Mouse (Mus musculus) liver, adult (tissue): ENCODE measurements around the gene Emx1.

Source experiments
- GATA4 ChIP-seq: IDR thresholded peaks from 2 replicates; pipeline ENCODE4 v1.6.1; 2014; ENCODE audit warnings: mild to moderate bottlenecking, low read length; ENCODE audit not compliant: insufficient replicate concordance

The Emx1 gene

GRCm38 (mm10) chr6:85187340-85188211 is at the start of gene Emx1:
Gene Emx1 (plus strand): TSS chr6:85187438.
- TF ChIP-seq GATA4 = no peak

DNA sequence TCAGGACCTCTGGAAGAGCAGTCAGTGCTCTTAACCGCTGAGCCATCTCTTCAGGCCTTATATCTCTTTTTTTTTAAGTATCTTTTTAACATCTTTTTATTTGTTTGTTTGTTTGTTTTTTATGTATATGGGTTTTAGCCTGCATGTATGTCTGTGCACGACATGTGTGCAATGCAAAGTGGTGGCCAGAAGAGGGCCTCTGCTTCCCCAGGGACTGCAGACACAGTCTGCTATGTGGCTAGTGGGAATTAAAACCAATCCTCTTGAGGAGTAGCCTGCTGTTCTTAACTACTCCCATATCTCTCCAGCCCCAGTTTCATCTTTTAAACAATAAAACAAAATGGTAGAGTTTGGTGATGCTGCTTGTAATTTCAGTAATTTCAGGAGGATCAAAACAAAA is 47.7 kb upstream of the Emx1 start:
- no peak for TF ChIP-seq GATA4

GRCm38 (mm10) chr6:85144466-85144865 is 42.8 kb upstream of the Emx1 start:
- no peak for TF ChIP-seq GATA4

DNA sequence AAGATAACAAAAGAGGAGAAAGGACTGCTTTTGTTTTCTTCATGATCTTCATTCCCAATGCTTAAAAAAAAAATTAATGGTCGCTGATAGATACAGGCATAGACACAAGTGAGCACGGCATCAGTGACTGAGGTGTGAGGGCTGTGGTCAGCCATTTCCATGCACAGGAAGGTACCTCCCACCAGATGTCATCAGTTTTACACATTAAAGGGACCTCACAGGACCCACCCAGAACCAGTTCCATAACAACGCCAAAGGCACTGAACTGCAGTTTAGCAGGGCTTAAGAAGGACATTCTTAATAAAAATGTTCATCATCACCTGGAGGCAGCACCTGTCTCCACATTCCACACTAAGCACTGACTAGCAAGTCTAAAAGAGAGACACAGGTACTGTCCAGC is 39.6 kb upstream of the Emx1 start:
- TF ChIP-seq GATA4 = no peak

DNA sequence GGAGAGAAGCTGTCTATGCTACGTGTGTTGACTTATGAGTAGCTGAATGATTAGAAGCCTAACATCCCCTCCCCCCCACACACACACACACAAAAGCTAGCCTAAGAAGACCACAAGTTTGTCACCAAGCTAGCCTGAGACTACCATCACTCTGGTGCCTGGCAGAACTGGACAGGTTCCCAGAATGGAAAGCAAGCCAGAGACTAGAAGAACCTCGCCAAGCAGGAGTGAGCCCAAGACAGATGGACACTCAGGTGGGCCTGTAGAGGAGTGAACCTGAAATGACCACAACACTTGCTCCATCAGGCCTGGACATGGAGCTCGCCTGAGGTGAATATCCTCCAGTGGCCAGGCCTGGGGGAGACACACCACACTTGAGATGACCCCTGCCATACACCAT is 36.9 kb upstream of the Emx1 start:
- TF ChIP-seq GATA4 = no peak

DNA sequence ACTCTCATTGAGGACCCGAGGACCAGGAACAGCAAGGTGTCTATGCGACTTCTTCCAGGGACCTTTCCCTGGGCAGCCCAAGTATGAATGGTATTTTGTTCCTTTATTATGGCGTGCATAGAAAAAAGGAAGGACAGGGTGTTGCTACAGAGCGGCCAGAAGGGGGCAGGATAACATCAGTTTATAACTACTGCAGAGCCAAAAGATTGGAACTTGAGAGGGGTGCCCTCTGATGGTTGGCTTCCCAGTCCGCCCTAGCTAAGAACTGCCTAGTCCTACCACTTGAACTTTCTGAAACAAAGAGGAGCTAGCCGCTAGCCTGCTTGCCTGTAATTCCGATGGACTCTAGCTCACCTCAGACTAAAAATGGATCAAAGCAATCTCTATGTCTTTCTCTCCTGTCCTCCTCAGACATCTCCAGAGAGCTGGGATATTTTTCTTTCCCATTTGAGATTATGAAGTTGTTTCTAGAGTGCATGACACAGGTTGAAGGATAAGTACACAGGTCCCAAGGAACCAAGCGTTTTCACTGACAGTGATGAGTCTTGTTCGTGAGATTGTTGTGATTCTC is 33.2 kb upstream of the Emx1 start:
- TF ChIP-seq GATA4 = no peak

- TF ChIP-seq GATA4 = no peak
Measured at GRCm38 (mm10) chr6:85154861-85155528, 32.2 kb upstream of the Emx1 start.

GRCm38 (mm10) chr6:85160201-85160923 is 26.9 kb upstream of the Emx1 start:
- TF ChIP-seq GATA4 = no peak

- no peak for TF ChIP-seq GATA4
Measured at GRCm38 (mm10) chr6:85165440-85165921, 21.8 kb upstream of the Emx1 start.

GRCm38 (mm10) chr6:85179569-85179968 is 7.7 kb upstream of the Emx1 start:
- TF ChIP-seq GATA4 = no peak

- no peak for TF ChIP-seq GATA4
Measured at GRCm38 (mm10) chr6:85180036-85180435, 7.2 kb upstream of the Emx1 start.

- no peak for TF ChIP-seq GATA4
Measured at GRCm38 (mm10) chr6:85183951-85184350, 3.3 kb upstream of the Emx1 start.

DNA sequence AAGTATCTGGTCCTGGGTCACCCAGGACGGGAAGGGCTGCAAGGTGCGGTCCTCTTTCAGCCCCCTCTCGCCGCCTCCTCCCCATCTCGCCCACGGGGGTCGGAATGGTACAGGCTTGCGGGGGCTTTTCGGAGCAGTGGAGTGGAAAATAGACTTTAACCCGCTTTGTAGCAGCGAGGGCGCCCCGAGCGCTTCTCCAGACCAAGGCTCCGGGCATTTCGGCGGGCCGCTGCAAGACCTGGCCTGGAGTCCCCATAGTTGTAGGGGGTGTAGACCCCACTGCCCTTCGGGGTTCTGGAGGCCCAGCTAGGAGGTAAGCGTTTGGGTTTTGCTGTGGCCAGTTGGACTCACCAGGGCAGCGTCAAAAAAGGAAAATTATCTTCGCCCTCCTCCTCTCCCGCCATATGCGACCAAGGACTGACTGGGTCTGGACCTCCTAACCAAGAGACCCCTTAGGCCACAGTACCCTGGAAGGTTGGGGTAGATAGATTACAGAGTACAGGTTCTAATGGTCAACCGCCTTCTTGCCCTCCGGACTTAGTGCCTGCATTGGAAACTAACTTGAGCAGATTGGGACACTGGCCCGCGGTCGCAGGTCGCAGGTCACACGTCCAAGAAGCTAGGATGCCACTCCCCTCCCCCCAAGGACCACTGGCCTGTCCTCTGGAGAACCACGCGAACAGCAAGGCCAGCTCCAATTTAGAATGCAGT is 1.1 kb upstream of the Emx1 start:
- TF ChIP-seq GATA4 = no peak

GRCm38 (mm10) chr6:85186744-85187059 is 536 bp upstream of the Emx1 start:
- no peak for TF ChIP-seq GATA4
